Mouse (Mus musculus) gastrocnemius, adult 2 months (tissue): ENCODE measurements at regions not wholly inside any gene's neighbourhood (a gene's known extent, or its start where the extent isn't known, plus 50 kb on each side); places are given as distances from the start of the nearest gene placed in this dataset.
A peak's percentile ranks its signal among the peaks of the same experiment; 100 is the strongest.

Source experiments
- DNase-seq: peaks from one replicate; pipeline ENCODE4 v3.0.0; 2022
- H3K27ac ChIP-seq: fragments of 200-600 bp; 2 replicates; pipeline ENCODE4 v1.8.1; 2022; ENCODE audit warnings: mild to moderate bottlenecking
- H3K4me3 ChIP-seq: fragments of 200-600 bp; 2 replicates; pipeline ENCODE4 v1.8.1; 2022; ENCODE audit warnings: mild to moderate bottlenecking, moderate library complexity
- CTCF ChIP-seq: fragments of 200-600 bp; IDR thresholded peaks from 2 replicates; pipeline ENCODE4 v1.8.1; 2022; ENCODE audit warnings: antibody characterized with exemption, mild to moderate bottlenecking, moderate library complexity
- intact Hi-C: fragments of 180-260 bp; cut with DNase I; formaldehyde crosslinking; loops from one replicate; pipeline ENCODE4 v1.15.1; 2025

GRCm38 (mm10) chr11:26967427-26967826, 373.6 kb upstream of the Vrk2 start:
- intact Hi-C loops: no loop called here
- DNase-seq: no peak
- Histone ChIP-seq H3K27ac (no peak overlapping the region), H3K4me3 (no peak overlapping the region)
- TF ChIP-seq CTCF: no peak

DNA sequence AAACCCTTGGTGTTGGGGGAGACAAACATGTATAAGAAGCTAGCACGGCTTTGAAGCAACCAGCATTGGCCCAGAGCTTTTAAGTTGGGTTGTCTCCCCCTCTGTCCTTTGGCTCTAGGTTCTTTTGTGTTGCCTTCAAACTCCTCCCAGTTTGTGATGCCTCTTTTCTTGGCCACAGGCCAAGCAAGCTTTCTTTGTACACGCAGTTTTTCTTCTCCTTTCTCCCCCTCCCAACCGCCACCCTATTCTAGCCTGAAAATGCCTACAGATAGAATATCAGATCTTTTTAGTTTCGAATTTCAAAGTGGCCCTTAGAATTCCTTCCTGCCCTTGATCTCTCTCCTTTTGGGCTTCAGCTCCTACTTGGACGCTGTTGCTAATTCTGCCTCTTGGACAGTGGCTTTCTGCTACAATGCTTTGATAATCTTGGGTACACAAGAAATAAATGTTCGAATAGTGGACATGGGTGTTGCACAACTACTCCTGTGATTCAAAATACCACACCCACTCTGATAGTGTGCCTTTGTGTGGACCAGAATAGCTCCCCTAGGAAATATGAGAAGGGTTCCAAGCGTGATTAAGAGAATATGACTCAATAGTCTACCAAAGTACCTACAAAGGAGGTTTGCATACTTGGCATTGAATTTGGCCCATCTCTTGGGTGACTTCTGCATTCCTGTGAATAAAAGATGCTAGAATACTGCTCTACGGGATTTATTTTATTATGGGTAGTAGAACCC, 369.3 kb upstream of the Vrk2 start:
- DNase-seq: no peak
- H3K27ac ChIP-seq: no peak overlapping the region
- TF ChIP-seq CTCF: no peak
- intact Hi-C loops: no loop called here
- H3K4me3 ChIP-seq: no peak overlapping the region

DNA sequence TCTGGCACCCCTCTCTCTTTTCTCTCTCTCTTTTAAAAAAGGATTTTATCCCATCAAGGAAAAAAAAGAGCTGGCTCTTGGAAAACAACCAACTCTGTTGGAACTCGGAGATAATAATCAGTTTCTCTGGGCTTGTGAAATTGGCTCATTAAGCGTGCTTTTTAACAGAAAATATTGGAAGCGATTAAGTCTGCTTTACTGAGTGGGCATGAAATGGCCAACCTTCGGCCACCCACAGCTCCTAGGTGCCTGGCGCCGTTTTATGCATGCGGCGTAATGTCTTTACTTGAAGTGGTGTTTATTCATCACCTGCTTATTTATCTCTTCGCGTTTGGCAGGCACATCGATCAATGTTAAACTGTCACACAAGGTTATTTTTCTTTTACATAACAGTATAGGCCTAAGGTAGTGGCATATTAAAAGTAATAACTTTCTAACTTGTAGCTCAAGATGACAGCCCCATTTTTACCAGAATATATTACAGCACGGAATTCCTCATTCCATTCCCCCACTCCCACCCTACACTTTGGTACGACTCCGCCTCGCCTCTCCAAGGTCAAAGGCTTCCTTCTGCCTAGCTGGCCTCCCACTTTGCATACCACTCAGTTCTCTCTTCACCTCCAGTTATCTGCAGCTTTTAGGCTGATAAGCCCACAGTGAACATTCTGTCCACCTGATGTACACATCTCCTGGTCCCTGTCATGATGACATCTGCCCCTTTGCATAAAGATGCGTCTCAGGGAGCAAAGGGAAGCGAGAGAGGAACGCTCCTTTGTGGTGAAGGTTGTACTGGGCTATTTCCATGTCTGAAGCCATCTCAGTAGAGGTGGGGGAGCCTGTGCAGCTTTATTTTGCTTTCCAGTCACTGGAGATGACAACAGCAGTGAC, 368.5 kb upstream of the Vrk2 start:
- no peak for TF ChIP-seq CTCF
- Histone ChIP-seq H3K4me3 (no peak overlapping the region), H3K27ac (no peak overlapping the region)
- intact Hi-C loops: no loop called here
- no peak for DNase-seq

GRCm38 (mm10) chr11:26961336-26961980, 367.7 kb upstream of the Vrk2 start:
- peak; percentile 74 for DNase-seq
- TF ChIP-seq CTCF: peak; percentile 73
- no peak overlapping the region for H3K27ac ChIP-seq
- H3K4me3 ChIP-seq: no peak overlapping the region
- intact Hi-C loops: no loop called here

GRCm38 (mm10) chr11:26956153-26956552, 362.4 kb upstream of the Vrk2 start:
- no peak for TF ChIP-seq CTCF
- Histone ChIP-seq H3K4me3 (no peak overlapping the region), H3K27ac (no peak overlapping the region)
- intact Hi-C loops: no loop called here
- DNase-seq: no peak

GRCm38 (mm10) chr11:26931766-26932165, 338.0 kb upstream of the Vrk2 start:
- no peak for DNase-seq
- H3K27ac ChIP-seq: no peak overlapping the region
- intact Hi-C loops: no loop called here
- no peak for TF ChIP-seq CTCF
- no peak overlapping the region for H3K4me3 ChIP-seq

DNA sequence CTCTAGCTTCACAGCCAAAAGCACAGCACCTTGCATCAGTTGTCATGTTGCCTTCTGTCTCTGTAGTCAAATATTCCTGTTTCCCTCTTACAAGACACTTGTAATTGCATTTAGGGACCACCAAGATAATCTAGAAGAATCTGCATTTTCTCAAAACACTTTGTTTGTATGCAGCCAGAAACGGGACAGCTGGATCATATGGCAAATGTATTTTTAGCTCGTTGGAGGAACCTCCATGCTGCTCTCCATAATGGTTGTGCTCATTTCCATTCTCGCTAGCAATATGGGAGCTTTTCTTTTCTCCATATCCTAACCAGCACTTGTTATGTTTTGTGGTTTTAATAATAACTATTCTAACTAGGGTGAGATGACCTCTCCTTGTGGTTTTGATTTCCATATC, 313.3 kb upstream of the Vrk2 start:
- intact Hi-C loops: no loop called here
- Histone ChIP-seq H3K4me3 (no peak overlapping the region), H3K27ac (no peak overlapping the region)
- DNase-seq: no peak
- TF ChIP-seq CTCF: no peak

DNA sequence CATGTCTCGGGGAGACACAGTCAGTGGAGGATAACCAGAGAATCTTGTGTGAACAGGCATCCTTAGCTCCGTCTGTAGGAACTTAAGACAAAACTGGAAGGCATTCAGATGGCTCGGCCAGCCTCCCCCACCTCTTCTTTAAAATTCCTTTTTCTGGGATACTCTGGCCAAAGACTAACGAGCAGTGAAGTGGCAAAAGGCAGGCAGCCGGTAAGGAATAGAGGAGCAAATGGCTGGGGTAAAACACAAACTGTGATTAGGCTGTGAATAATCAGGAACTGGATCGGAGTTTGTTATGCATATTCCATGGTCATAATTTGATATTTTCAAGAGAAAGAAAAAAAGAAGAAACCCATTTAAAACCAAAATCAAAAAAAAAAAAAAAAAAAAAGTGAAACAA, 287.8 kb upstream of the Vrk2 start:
- Histone ChIP-seq H3K4me3 (no peak overlapping the region), H3K27ac (no peak overlapping the region)
- TF ChIP-seq CTCF: no peak
- intact Hi-C loops: no loop called here
- DNase-seq: no peak
